Mouse (Mus musculus) embryonic facial prominence, embryonic 12.5 days (tissue): ENCODE data around the gene Aldh3b3. TPM values are rescaled to one million over a fixed set of nuclear protein-coding genes. Genes with fewer than 3 reads are reported as not detected.

ENCODE experiments used
- ATAC-seq: fragments of 200-750 bp; cut with Nextera tagmentation; 2 replicates; pipeline ENCODE4 v1.8.0; 2017; ENCODE audit not compliant: insufficient number of reproducible peaks, insufficient read depth, low FRiP score, low TSS enrichment
- H3K27ac ChIP-seq: fragments of 300-500 bp; sonication (generic); 2 replicates; pipeline ENCODE4 v1.5.1; 2016; ENCODE audit warnings: mild to moderate bottlenecking
- H3K27me3 ChIP-seq: fragments of 300-500 bp; sonication (generic); 2 replicates; pipeline ENCODE4 v1.6.1; 2016; ENCODE audit warnings: mild to moderate bottlenecking, moderate library complexity
- H3K36me3 ChIP-seq: fragments of 300-500 bp; sonication (generic); 2 replicates; pipeline ENCODE4 v1.6.1; 2016; ENCODE audit warnings: mild to moderate bottlenecking
- H3K4me1 ChIP-seq: fragments of 300-500 bp; sonication (generic); 2 replicates; pipeline ENCODE4 v1.6.1; 2016
- H3K4me2 ChIP-seq: fragments of 300-500 bp; sonication (generic); replicated peaks from 2 replicates; pipeline ENCODE4 v1.6.1; 2016; ENCODE audit warnings: mild to moderate bottlenecking, moderate library complexity
- H3K4me3 ChIP-seq: fragments of 300-500 bp; sonication (generic); 2 replicates; pipeline ENCODE4 v1.5.1; 2016; ENCODE audit warnings: mild to moderate bottlenecking
- H3K9ac ChIP-seq: fragments of 300-500 bp; sonication (generic); 2 replicates; pipeline ENCODE4 v1.6.1; 2016; ENCODE audit warnings: mild to moderate bottlenecking, moderate library complexity
- H3K9me3 ChIP-seq: fragments of 300-500 bp; sonication (generic); 2 replicates; pipeline ENCODE4 v1.6.1; 2016; ENCODE audit warnings: mild to moderate bottlenecking, moderate library complexity
- WGBS: fragments of 180-500 bp; shearing (Covaris S2); methylation state at CpG from one replicate; pipeline ENCODE4 v1.1.7; 2016; 5-methylcytosine and 5-hydroxymethylcytosine counted together
- polyA plus RNA-seq: library from polyadenylated mRNA; unstranded; fragments of >200 nt; fragmentation: Nextera tagmentation; extraction: Ambion mirVana; gene quantifications from 2 replicates; pipeline ENCODE4 v1.2.1, GENCODE M21; 2016

Aldh3b3 gene
- polyA plus RNA-seq, 1 experiment from 2014 or later = not detected

- peaks cover 21% of the 10 kb centered on the region for H3K4me1 ChIP-seq
- H3K27me3 ChIP-seq = no peaks in the 10 kb centered on the region
- ATAC-seq = 0 out of 2 replicates have a peak, but pooled peaks have one; percentile 25
- no peaks in the 10 kb centered on the region for H3K9me3 ChIP-seq
- no peak overlapping the region for H3K4me2 ChIP-seq
- WGBS = 31% methylated on average over 8 of the region's 8 CpGs
- no peak overlapping the region for H3K4me3 ChIP-seq
- no peak overlapping the region for H3K9ac ChIP-seq
- no peak overlapping the region for H3K27ac ChIP-seq
- H3K36me3 ChIP-seq = no peaks in the 10 kb centered on the region
Observed at GRCm38 (mm10) chr19:3985261-3985681, 26.8 kb downstream of the Aldh3b3 start.

DNA sequence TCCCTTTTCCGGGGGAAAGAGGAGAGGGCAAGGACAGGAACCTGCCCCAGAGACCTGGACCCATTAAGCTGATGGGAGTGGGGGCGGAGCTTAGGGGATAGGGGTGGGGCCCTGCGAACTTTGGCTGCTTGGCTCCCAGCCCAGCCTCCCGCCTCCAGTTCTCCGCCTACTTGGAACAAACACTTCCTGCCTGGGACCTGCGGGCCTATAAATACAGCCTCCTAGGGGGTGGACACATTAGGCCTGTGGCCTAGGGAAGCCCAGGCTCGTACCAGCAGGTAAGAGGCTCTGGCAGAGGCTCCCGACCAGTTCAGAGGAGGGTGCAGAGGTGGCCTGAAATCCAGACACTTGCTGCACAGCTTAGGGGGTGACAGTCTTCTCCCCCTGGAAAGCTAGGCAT lies 27.9 kb downstream of the Aldh3b3 start, which contains the start of gene Acy3:
TSS of gene Acy3 (plus strand) at position 237 of the 400 bp plus-strand sequence.
- no peaks in the 10 kb centered on the region for H3K36me3 ChIP-seq
- H3K27me3 ChIP-seq = no peaks in the 10 kb centered on the region
- peak; percentile 54; the same call in 1 of the 2 replicates for ATAC-seq
- H3K9ac ChIP-seq = no peak within 1 kb of the TSS
- no peak within 1 kb of the TSS; the same call in 1 of the 2 replicates for H3K4me2 ChIP-seq
- no peaks in the 10 kb centered on the region for H3K9me3 ChIP-seq
- 13% methylated on average over 8 of the region's 8 CpGs for WGBS
- no peak within 1 kb of the TSS for H3K4me3 ChIP-seq
- peaks cover 21% of the 10 kb centered on the region for H3K4me1 ChIP-seq
- no peak within 1 kb of the TSS for H3K27ac ChIP-seq

- Histone ChIP-seq H3K27ac (no peak overlapping the region), H3K9me3 (no peaks in the 10 kb centered on the region), H3K4me3 (no peak overlapping the region), H3K9ac (no peak overlapping the region), H3K27me3 (no peaks in the 10 kb centered on the region), H3K4me1 (peaks cover 20% of the 10 kb centered on the region), H3K4me2 (no peak overlapping the region), H3K36me3 (no peaks in the 10 kb centered on the region)
- 86% methylated on average over 14 of the region's 14 CpGs for WGBS
- no peak for ATAC-seq
Observed at GRCm38 (mm10) chr19:3988066-3988465, 29.6 kb downstream of the Aldh3b3 start.

- no peak for ATAC-seq
- no peak overlapping the region for H3K9ac ChIP-seq
- 85% methylated on average over 4 of the region's 4 CpGs for WGBS
- no peaks in the 10 kb centered on the region for H3K27me3 ChIP-seq
- H3K27ac ChIP-seq = no peak overlapping the region
- no peak overlapping the region for H3K4me3 ChIP-seq
- H3K4me2 ChIP-seq = no peak overlapping the region
- H3K4me1 ChIP-seq = peaks cover 14% of the 10 kb centered on the region
- no peaks in the 10 kb centered on the region for H3K9me3 ChIP-seq
- H3K36me3 ChIP-seq = no peaks in the 10 kb centered on the region
Observed at GRCm38 (mm10) chr19:3988750-3989149, 30.3 kb downstream of the Aldh3b3 start.

- no peaks in the 10 kb centered on the region for H3K9me3 ChIP-seq
- H3K27me3 ChIP-seq = no peaks in the 10 kb centered on the region
- no peak overlapping the region for H3K9ac ChIP-seq
- no peak overlapping the region for H3K4me2 ChIP-seq
- no peak overlapping the region for H3K27ac ChIP-seq
- H3K4me3 ChIP-seq = no peak overlapping the region
- no peaks in the 10 kb centered on the region for H3K36me3 ChIP-seq
- H3K4me1 ChIP-seq = peaks cover 11% of the 10 kb centered on the region
- 62% methylated on average over 6 of the region's 6 CpGs for WGBS
- ATAC-seq = no peak
Observed at GRCm38 (mm10) chr19:3990804-3991203, 32.4 kb downstream of the Aldh3b3 start.

- H3K4me2 ChIP-seq = no peak overlapping the region
- no peaks in the 10 kb centered on the region for H3K27me3 ChIP-seq
- H3K4me3 ChIP-seq = no peak overlapping the region
- H3K9ac ChIP-seq = no peak overlapping the region
- H3K4me1 ChIP-seq = peaks cover 4% of the 10 kb centered on the region
- no peaks in the 10 kb centered on the region for H3K36me3 ChIP-seq
- H3K9me3 ChIP-seq = no peaks in the 10 kb centered on the region
- ATAC-seq = no peak
- H3K27ac ChIP-seq = no peak overlapping the region
- WGBS = 94% methylated on average over 3 of the region's 3 CpGs
Observed at GRCm38 (mm10) chr19:3991562-3991961, 33.1 kb downstream of the Aldh3b3 start.

DNA sequence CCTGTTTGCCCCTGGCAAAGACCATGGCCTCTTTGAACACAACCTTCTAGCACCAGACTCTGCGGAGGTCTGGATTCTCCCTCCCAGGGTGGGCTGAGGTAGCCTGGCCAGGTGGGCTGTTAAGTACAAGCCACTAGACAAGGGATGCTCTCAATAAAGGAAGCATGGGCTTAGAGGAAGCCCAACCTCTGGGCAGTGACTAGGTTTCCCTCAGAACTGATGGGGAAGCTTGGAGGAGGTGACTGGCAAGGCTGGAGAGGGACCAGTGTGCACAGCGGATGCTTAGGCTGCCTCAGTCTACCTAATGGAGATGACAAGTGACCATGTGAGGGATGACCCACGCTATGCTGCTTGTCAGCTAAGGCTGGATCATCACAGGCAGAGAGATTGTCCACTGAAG lies 33.5 kb downstream of the Aldh3b3 start:
- Histone ChIP-seq H3K27me3 (no peaks in the 10 kb centered on the region), H3K4me3 (no peak overlapping the region), H3K27ac (no peak overlapping the region), H3K9me3 (no peaks in the 10 kb centered on the region), H3K36me3 (no peaks in the 10 kb centered on the region), H3K9ac (no peak overlapping the region), H3K4me2 (no peak overlapping the region), H3K4me1 (peaks cover under 1% of the 10 kb centered on the region; the same call in 1 of the 2 replicates)
- ATAC-seq = no peak
- 77% methylated on average over 3 of the region's 3 CpGs for WGBS

DNA sequence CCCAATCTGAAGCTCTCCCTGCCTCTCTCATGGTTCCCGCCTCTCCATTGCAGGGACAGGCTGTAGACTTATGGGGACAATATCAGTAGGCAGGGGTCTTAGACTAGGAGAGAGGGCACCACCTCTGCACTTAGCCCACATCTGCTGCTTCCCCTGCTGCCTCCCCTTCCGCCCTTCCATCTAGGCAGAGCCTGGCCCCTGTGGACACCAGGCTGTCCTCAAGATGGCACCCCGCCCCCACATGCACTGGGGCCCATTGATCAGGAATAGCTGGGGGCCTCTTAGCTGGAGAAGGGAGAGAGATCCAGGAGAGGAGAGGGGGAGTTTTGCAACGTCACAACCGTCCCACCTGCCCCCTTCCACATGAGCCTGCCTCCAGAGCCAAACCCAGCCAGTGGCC lies 34.0 kb downstream of the Aldh3b3 start, which contains the start of gene Tbx10:
TSS of gene Tbx10 (plus strand) at position 337 of the 400 bp plus-strand sequence.
- H3K4me3 ChIP-seq = no peak within 1 kb of the TSS
- 62% methylated on average over 5 of the region's 5 CpGs for WGBS
- H3K27me3 ChIP-seq = no peaks in the 10 kb centered on the region
- H3K9me3 ChIP-seq = no peaks in the 10 kb centered on the region
- H3K36me3 ChIP-seq = no peaks in the 10 kb centered on the region
- no peak for ATAC-seq
- no peaks in the 10 kb centered on the region; the same call in 1 of the 2 replicates for H3K4me1 ChIP-seq
- no peak within 1 kb of the TSS for H3K27ac ChIP-seq
- H3K9ac ChIP-seq = 0 out of 2 replicates have a peak within 1 kb of the TSS, but pooled peaks have one; percentile 2
- H3K4me2 ChIP-seq = no peak within 1 kb of the TSS

- Histone ChIP-seq H3K4me3 (no peak overlapping the region), H3K36me3 (no peaks in the 10 kb centered on the region), H3K27me3 (no peaks in the 10 kb centered on the region), H3K27ac (no peak overlapping the region), H3K4me1 (peaks cover 3% of the 10 kb centered on the region; the same call in 1 of the 2 replicates), H3K4me2 (no peak overlapping the region), H3K9ac (no peak overlapping the region), H3K9me3 (no peaks in the 10 kb centered on the region)
- ATAC-seq = no peak
- WGBS = 60% methylated on average over 6 of the region's 6 CpGs
Observed at GRCm38 (mm10) chr19:3994932-3995331, 36.5 kb downstream of the Aldh3b3 start.

DNA sequence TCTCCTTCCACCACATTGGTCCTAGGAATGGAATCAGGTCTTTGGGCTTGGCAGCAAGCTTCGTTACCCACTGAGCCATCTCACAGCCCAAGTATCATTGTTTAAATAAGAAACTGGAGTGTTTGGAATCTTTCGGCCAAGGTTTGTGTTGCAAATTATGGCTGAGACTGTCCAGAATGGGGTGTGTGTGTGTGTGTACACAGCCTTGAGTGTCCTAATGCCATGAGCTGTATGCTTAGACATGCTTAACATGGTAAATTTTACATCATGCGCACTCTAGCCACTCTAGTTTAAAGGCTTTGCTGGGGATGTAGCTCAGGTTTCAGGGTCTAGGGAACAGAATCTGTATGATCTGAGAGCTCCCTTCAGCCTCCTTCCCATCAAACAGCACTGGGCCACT lies 37.1 kb downstream of the Aldh3b3 start:
- WGBS = 75% methylated on average over 3 of the region's 3 CpGs
- Histone ChIP-seq H3K27ac (no peak overlapping the region), H3K9ac (no peak overlapping the region), H3K4me2 (no peak overlapping the region), H3K4me1 (peaks cover 3% of the 10 kb centered on the region; the same call in 1 of the 2 replicates), H3K36me3 (no peaks in the 10 kb centered on the region), H3K4me3 (no peak overlapping the region), H3K9me3 (no peaks in the 10 kb centered on the region), H3K27me3 (no peaks in the 10 kb centered on the region)
- ATAC-seq = no peak

DNA sequence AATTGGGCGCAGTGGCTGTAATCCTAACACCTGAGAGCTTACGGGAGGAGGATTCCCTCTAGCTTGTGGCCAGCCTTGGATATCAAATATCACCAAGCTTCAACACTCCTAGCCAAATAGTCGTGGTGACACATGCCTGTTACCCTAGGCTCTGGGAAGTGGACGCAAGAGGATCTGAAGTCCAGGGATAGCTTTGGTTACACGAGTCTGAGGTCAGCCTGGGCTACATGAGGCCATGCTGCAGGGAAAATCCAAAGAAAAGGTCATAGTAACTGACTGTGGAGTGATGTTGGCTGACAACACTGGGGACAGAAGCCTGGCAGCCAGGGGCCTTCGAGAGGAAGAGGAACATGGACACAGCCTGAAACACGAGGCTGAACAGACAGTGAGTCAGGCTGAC lies 37.7 kb downstream of the Aldh3b3 start:
- Histone ChIP-seq H3K9ac (no peak overlapping the region), H3K4me3 (no peak overlapping the region), H3K36me3 (no peaks in the 10 kb centered on the region), H3K27me3 (no peaks in the 10 kb centered on the region), H3K4me1 (peaks cover 7% of the 10 kb centered on the region), H3K9me3 (no peaks in the 10 kb centered on the region), H3K27ac (no peak overlapping the region), H3K4me2 (no peak overlapping the region)
- no peak for ATAC-seq
- WGBS = 56% methylated on average over 7 of the region's 7 CpGs

DNA sequence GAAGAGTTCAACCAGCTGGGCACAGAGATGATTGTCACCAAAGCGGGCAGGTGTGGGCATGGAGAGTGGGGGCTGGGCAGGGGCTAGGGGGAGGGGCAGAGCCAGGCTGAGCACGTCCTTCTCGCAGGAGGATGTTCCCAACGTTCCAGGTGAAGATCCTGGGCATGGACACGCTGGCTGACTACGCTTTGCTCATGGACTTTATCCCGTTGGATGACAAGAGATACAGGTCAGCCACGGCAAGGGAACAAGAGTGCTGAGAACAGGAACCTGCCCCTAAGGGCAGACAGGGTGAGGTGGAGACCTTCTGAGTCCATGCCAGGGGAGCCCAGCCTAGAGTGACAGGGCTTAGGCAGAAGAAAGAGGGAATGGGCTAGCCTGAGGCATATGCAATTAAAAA lies 38.3 kb downstream of the Aldh3b3 start:
- H3K4me1 ChIP-seq = peaks cover 14% of the 10 kb centered on the region
- H3K4me2 ChIP-seq = no peak overlapping the region
- 84% methylated on average over 8 of the region's 8 CpGs for WGBS

More for the DNA sequence above, 38.3 kb downstream of the Aldh3b3 start:
- no peak for ATAC-seq
- Histone ChIP-seq H3K27me3 (no peaks in the 10 kb centered on the region), H3K27ac (no peak overlapping the region), H3K9me3 (no peaks in the 10 kb centered on the region), H3K4me3 (no peak overlapping the region), H3K9ac (no peak overlapping the region), H3K36me3 (peaks cover under 1% of the 10 kb centered on the region; the same call in 1 of the 2 replicates)
